Mouse (Mus musculus) forebrain, embryonic 13.5 days (tissue): ENCODE data around the gene Tgm3. TPM values are rescaled to one million over a fixed set of nuclear protein-coding genes. Genes with fewer than 3 reads are reported as not detected.
A peak's percentile ranks its signal among the peaks of the same experiment; 100 is the strongest.

Experiments
- ATAC-seq: fragments of 200-750 bp; cut with Nextera tagmentation; 2 replicates; pipeline ENCODE4 v1.8.0; 2017
- H3K27ac ChIP-seq: fragments of 300-500 bp; sonication (generic); 2 replicates; pipeline ENCODE4 v1.5.1; 2015; ENCODE audit warnings: inconsistent platforms, mild to moderate bottlenecking, moderate library complexity
- H3K27me3 ChIP-seq: fragments of 300-500 bp; sonication (generic); 2 replicates; pipeline ENCODE4 v1.6.1; 2015; ENCODE audit warnings: mild to moderate bottlenecking, inconsistent platforms
- H3K36me3 ChIP-seq: fragments of 300-500 bp; sonication (generic); 2 replicates; pipeline ENCODE4 v1.6.1; 2015; ENCODE audit warnings: mild to moderate bottlenecking, inconsistent platforms; ENCODE audit not compliant: poor library complexity, severe bottlenecking
- H3K4me1 ChIP-seq: fragments of 300-500 bp; sonication (generic); 2 replicates; pipeline ENCODE4 v1.6.1; 2015; ENCODE audit warnings: inconsistent platforms
- H3K4me2 ChIP-seq: fragments of 300-500 bp; sonication (generic); 2 replicates; pipeline ENCODE4 v1.6.1; 2015; ENCODE audit warnings: inconsistent platforms, mild to moderate bottlenecking, moderate library complexity
- H3K4me3 ChIP-seq: fragments of 300-500 bp; sonication (generic); 2 replicates; pipeline ENCODE4 v1.5.1; 2015; ENCODE audit warnings: mild to moderate bottlenecking, inconsistent platforms
- H3K9ac ChIP-seq: fragments of 300-500 bp; sonication (generic); 2 replicates; pipeline ENCODE4 v1.6.1; 2015; ENCODE audit warnings: mild to moderate bottlenecking, inconsistent platforms
- H3K9me3 ChIP-seq: fragments of 300-500 bp; sonication (generic); replicated peaks from 2 replicates; pipeline ENCODE4 v1.6.1; 2016; ENCODE audit warnings: inconsistent platforms
- WGBS: fragments of 180-500 bp; shearing (Covaris S2); methylation state at CpG from one replicate; pipeline ENCODE4 v1.1.7; 2015; 5-methylcytosine and 5-hydroxymethylcytosine counted together
- polyA plus RNA-seq: library from polyadenylated mRNA; unstranded; fragments of >200 nt; fragmentation: Nextera tagmentation; extraction: Ambion mirVana; gene quantifications from 2 replicates; pipeline ENCODE4 v1.2.1, GENCODE M21; 2015

Gene Tgm3
- polyA plus RNA-seq, 1 experiment from 2014 or later: not detected

DNA sequence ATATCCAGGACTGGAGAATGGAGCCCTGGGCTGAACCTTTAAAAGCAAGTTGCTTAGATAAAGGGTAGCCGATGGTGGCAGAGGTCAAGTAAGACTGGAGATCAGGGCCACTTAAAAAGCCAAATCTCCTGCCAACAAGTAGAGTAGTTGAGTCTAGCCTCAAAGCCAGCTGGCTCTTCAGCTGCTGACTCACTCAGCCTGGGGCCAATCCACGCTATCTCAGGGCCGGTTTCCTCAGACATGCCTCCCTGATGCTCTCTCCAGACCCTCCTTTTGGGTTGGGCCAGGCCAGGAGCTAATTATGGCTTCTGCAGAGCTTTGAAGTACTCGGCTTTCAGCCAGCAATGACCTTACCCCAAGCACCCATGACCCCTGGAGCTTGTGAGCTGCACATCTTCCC lies 15.7 kb downstream of the Tgm3 start:
- no peaks in the 10 kb centered on the region for H3K36me3 ChIP-seq
- ATAC-seq: no peak
- no peaks in the 10 kb centered on the region for H3K27me3 ChIP-seq
- H3K27ac ChIP-seq: no peak overlapping the region
- H3K9me3 ChIP-seq: no peaks in the 10 kb centered on the region
- H3K4me1 ChIP-seq: peaks cover 8% of the 10 kb centered on the region
- no peak overlapping the region for H3K4me2 ChIP-seq
- no peak overlapping the region for H3K9ac ChIP-seq
- WGBS: 84% methylated on average over 4 of the region's 4 CpGs
- H3K4me3 ChIP-seq: no peak overlapping the region

DNA sequence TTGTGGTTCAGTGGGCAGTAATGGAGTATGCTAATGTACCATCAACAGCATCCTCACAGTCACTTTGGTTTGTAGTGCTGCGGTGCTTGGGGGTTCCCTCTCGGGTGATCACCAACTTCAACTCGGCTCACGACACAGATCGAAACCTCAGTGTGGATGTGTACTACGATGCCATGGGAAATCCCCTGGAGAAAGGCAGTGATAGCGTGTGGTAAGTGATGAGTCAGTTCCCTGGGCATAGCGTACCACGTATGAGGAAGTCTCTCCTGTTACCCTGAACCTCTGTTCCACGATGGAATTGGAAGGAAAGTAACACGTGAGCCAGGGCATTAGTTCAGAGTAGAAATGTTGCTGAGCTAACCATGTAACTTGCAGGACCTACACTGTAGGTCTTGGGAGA lies 17.7 kb downstream of the Tgm3 start:
- H3K36me3 ChIP-seq: no peaks in the 10 kb centered on the region
- no peak overlapping the region for H3K27ac ChIP-seq
- WGBS: 91% methylated on average over 11 of the region's 11 CpGs
- H3K9me3 ChIP-seq: no peaks in the 10 kb centered on the region
- ATAC-seq: no peak
- no peaks in the 10 kb centered on the region for H3K27me3 ChIP-seq
- no peak overlapping the region for H3K9ac ChIP-seq
- peaks cover 8% of the 10 kb centered on the region for H3K4me1 ChIP-seq
- H3K4me3 ChIP-seq: no peak overlapping the region
- no peak overlapping the region for H3K4me2 ChIP-seq

DNA sequence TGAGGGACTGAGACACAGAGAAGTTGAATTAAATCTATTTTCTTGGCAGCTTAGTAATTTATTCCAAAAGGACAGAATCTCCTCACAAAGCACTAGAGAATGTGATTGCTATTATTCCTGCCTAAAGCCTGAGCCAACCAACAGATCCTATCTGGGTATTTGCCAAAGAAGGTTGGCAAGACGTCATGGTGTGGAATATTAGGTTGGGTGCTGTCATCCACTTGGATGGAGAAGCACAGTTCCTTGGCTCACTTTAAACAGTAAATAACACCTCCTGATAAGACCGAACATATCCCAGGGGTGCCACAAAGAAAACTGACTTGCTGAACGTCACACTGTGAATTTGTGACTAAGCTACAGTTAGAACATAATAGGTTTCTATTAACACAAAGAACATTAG lies 20.5 kb downstream of the Tgm3 start:
- peaks cover 8% of the 10 kb centered on the region for H3K4me1 ChIP-seq
- H3K36me3 ChIP-seq: no peaks in the 10 kb centered on the region
- 52% methylated on average over 3 of the region's 3 CpGs for WGBS
- H3K27ac ChIP-seq: no peak overlapping the region
- H3K9ac ChIP-seq: no peak overlapping the region
- peak; percentile 70 for ATAC-seq
- H3K9me3 ChIP-seq: no peaks in the 10 kb centered on the region
- no peak overlapping the region for H3K4me2 ChIP-seq
- no peak overlapping the region for H3K4me3 ChIP-seq
- H3K27me3 ChIP-seq: no peaks in the 10 kb centered on the region

DNA sequence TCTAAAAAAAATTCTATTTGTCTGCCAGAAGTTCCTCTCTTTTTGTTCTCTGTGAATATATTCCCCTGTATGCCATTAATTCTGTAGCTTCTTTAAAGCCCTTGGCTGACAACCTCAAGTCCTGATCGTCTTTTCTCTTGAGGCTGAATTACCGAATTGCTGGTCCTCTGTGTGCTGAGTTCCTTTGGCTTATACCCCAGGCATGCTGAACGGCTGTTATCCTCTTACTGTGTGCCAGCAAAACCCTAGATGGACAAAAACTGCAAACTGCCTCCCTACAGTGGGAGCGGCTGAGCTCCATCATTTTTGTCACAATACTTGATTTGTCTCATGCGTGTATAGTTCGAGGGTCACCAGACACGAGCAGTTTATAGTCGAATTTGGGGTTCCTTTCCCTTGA lies 24.7 kb downstream of the Tgm3 start:
- Histone ChIP-seq H3K4me1 (peaks cover 9% of the 10 kb centered on the region), H3K27ac (no peak overlapping the region), H3K36me3 (no peaks in the 10 kb centered on the region), H3K9ac (no peak overlapping the region), H3K27me3 (no peaks in the 10 kb centered on the region), H3K4me2 (no peak overlapping the region), H3K4me3 (no peak overlapping the region), H3K9me3 (no peaks in the 10 kb centered on the region)
- 67% methylated on average over 8 of the region's 8 CpGs for WGBS
- no peak for ATAC-seq

DNA sequence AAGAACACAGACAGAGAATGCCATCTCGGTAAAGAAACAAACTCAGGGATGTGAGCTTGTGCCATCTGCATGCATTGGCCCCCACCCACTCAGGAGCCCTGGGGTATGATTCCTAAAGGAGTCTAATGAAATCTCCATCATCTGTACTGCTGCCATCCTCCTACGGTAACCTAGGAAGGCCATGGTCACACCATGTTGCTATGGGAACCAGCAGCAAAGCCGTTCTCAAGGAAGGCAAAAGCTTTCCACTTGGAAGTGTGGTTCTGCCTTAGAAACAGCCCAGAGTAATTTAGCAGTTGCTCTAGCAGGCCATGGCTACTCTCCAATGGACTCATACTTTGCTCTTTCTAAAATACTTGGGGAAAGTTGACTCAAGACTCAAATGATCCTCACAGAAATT lies 26.8 kb downstream of the Tgm3 start:
- ATAC-seq: no peak
- no peak overlapping the region for H3K9ac ChIP-seq
- H3K4me1 ChIP-seq: peaks cover 3% of the 10 kb centered on the region; the same call in 1 of the 2 replicates
- WGBS: 66% methylated on average over 3 of the region's 3 CpGs
- no peak overlapping the region for H3K27ac ChIP-seq
- H3K27me3 ChIP-seq: no peaks in the 10 kb centered on the region
- H3K9me3 ChIP-seq: no peaks in the 10 kb centered on the region
- no peak overlapping the region for H3K4me3 ChIP-seq
- H3K36me3 ChIP-seq: no peaks in the 10 kb centered on the region
- H3K4me2 ChIP-seq: no peak overlapping the region

DNA sequence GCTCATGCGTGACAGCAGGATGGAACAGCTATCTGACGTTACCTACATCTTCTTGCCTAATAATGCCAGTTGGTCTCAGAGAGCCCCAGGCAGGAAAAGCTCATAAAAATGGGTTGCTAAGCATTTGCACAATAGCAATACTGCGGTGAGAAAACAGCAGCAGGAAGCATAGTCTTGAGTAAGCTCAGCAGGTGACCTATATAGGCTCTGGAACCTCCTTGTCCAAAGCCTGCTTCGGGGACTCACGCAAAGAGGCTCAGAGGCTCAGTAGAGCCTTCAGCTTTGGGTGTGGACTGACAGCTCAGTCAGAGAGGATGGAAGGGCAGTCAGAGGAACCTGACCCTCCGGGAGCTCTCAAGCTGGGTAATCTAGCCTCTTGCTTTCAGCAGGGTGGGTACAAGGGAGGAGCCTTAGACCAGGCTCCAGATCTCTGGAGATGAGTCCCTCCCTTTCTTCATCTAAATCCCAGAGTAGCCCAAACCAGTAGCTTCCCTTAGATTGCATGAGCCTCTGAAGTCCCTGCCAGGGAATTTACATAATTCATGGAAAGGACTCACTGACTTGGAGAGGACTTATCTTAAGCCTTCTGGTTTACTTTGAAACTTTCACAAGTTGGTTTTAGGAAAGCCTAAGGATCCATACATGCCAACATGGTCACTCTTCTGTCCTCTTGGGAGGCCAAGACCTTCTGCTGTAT lies 28.2 kb downstream of the Tgm3 start:
- no peak for ATAC-seq
- Histone ChIP-seq H3K4me3 (no peak overlapping the region), H3K36me3 (no peaks in the 10 kb centered on the region), H3K4me2 (no peak overlapping the region), H3K27me3 (no peaks in the 10 kb centered on the region), H3K4me1 (peaks cover 3% of the 10 kb centered on the region; the same call in 1 of the 2 replicates), H3K9me3 (no peaks in the 10 kb centered on the region), H3K9ac (no peak overlapping the region), H3K27ac (no peak overlapping the region)
- WGBS: 79% methylated on average over 6 of the region's 6 CpGs

DNA sequence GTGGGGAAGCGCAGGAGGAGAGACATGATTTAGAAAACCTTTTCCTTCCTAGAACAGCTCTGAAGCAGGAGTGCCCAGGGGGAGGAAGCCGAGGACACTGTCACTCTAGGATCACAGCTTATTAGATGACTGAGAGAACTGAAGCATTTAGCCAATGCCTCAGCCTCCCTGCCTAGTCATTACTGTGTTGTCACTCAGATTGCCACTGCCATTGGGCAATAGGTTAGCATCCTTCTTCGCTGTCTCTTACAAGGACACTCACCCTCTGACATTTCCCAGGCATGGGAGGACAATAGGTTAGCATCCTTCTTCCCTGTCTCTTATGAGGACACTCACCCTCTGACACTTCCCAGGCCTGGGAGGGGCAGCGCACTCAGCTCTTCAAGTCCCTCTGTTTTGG lies 31.7 kb downstream of the Tgm3 start:
- WGBS: 88% methylated on average over 4 of the region's 4 CpGs
- no peak for ATAC-seq

DNA sequence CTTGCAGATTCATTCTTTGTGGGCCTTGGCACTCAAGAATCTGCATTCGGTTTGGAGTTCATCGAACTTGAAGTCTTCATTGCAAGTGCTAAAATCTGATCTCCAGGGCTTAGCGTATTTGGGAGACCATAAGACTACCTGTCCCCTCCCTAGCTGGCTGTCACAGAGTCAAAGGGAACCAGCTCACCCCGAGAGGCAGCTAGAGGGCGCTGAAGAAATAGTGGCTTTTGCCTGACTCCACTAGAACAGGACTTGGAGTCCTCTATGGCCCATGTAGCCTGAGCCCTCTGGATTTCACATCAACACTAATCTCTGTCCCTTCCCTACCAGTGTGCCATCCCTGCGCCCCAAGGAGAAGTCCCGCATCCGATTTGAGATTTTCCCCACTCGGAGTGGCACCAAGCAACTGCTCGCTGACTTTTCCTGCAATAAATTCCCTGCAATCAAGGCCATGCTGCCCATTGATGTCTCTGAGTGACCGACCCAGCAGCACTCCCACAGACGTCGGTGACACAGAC lies 35.8 kb downstream of the Tgm3 start:
- ATAC-seq: no peak
- 75% methylated on average over 13 of the region's 13 CpGs for WGBS
- Histone ChIP-seq H3K4me2 (no peak overlapping the region), H3K4me1 (no peaks in the 10 kb centered on the region), H3K36me3 (no peaks in the 10 kb centered on the region), H3K4me3 (no peak overlapping the region), H3K27me3 (no peaks in the 10 kb centered on the region), H3K27ac (no peak overlapping the region), H3K9me3 (no peaks in the 10 kb centered on the region), H3K9ac (no peak overlapping the region)

More for the DNA sequence above, 31.7 kb downstream of the Tgm3 start:
- no peaks in the 10 kb centered on the region for H3K9me3 ChIP-seq
- peaks cover 3% of the 10 kb centered on the region; the same call in 1 of the 2 replicates for H3K4me1 ChIP-seq
- H3K27me3 ChIP-seq: no peaks in the 10 kb centered on the region
- H3K4me2 ChIP-seq: no peak overlapping the region
- H3K27ac ChIP-seq: no peak overlapping the region
- H3K9ac ChIP-seq: no peak overlapping the region
- no peaks in the 10 kb centered on the region for H3K36me3 ChIP-seq
- H3K4me3 ChIP-seq: no peak overlapping the region

DNA sequence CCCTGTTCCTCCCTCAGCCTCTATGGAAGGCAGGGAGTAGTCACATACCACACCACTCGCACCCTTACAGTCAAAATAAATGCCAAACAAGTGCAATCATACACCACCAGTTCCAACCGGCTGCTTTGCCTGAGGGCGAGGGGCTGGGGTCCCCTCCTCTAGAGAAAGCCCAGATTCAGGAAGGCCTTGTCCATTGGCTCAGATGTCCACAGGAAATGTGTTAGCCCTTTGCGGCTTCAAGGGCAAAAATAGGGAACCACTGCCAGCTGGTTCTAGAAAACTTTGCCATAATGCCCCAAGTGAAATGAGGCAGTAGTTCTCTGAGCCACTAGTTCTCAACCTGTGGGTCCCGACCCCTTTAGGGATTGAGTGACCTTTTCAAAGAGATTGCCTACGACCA lies 36.6 kb downstream of the Tgm3 start:
- H3K36me3 ChIP-seq: no peaks in the 10 kb centered on the region
- no peak overlapping the region for H3K27ac ChIP-seq
- H3K9me3 ChIP-seq: no peaks in the 10 kb centered on the region
- no peak overlapping the region for H3K4me2 ChIP-seq
- no peak overlapping the region for H3K9ac ChIP-seq
- no peaks in the 10 kb centered on the region for H3K4me1 ChIP-seq
- WGBS: 89% methylated on average over 6 of the region's 6 CpGs
- ATAC-seq: no peak
- no peaks in the 10 kb centered on the region for H3K27me3 ChIP-seq
- no peak overlapping the region for H3K4me3 ChIP-seq

DNA sequence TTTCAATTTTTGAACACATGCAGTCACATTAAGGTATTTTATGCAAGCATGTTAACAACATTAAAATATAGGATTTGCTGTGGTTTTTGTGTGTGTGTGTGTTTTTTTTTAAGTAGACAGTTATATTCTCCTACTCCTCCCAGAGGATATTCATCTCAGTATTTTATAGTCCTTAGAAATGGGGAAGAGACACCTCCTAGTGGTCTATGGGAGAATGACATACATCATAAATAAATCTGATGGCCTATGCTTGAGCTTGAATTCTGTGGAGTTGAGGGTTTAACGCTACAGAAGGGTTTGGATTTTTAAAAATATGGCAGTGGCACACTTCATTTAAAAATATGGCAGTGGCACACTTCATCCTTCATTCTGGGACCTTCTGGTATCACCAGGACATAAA lies 46.0 kb downstream of the Tgm3 start:
- Histone ChIP-seq H3K4me1 (no peaks in the 10 kb centered on the region), H3K27ac (no peak overlapping the region), H3K4me2 (no peak overlapping the region), H3K9me3 (no peaks in the 10 kb centered on the region; the same call in 1 of the 2 replicates), H3K4me3 (no peak overlapping the region), H3K36me3 (no peaks in the 10 kb centered on the region), H3K27me3 (no peaks in the 10 kb centered on the region), H3K9ac (no peak overlapping the region)
- WGBS: 67% methylated on average over 1 of the region's 1 CpGs
- no peak for ATAC-seq

DNA sequence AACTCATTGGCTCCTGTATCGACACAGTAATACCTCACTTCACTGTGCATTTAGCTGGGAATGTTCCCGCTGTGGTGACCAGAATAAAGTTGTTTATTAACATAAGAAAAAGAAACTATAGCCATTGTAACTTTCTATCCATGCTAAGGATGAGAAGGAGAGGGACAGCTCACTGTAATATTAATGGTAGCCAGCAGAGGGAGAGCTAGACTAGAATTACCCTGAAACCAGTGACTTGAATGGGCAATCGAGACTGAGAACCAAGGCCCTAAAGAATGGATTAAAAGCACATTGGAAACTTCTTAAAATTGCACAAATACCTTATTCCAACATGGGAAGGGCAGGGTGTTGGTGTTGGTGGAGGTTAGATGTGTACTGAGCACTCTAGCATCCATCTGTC lies 56.1 kb downstream of the Tgm3 start:
- H3K4me2 ChIP-seq: no peak overlapping the region
- H3K9me3 ChIP-seq: no peaks in the 10 kb centered on the region
- ATAC-seq: no peak
- H3K27ac ChIP-seq: no peak overlapping the region
- no peaks in the 10 kb centered on the region for H3K36me3 ChIP-seq
- 25% methylated on average over 3 of the region's 3 CpGs for WGBS
- H3K4me3 ChIP-seq: no peak overlapping the region
- no peaks in the 10 kb centered on the region for H3K4me1 ChIP-seq
- no peaks in the 10 kb centered on the region for H3K27me3 ChIP-seq
- no peak overlapping the region for H3K9ac ChIP-seq

DNA sequence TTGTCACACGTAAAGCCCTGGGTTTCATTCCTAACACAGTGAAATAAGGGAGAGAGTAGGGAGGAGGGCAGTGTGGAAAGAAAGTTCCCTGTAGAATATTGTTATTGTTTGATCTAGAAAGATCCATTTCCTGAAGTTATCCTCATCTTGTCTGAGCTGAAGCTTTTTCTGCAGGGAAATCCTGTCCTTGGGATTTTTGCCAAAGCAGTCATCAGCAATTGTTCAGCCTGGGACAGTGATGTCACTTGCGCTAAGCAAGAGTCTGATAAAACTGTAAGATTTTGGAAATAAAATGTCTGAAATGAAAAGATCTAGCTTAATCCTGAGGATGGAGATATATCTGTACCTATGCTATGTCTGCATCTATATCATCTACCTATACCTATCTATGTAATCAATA lies 58.2 kb downstream of the Tgm3 start:
- H3K9ac ChIP-seq: no peak overlapping the region
- no peak overlapping the region for H3K27ac ChIP-seq
- no peak overlapping the region for H3K4me3 ChIP-seq
- H3K9me3 ChIP-seq: no peaks in the 10 kb centered on the region
- H3K4me1 ChIP-seq: no peaks in the 10 kb centered on the region
- 84% methylated on average over 2 of the region's 2 CpGs for WGBS
- no peak for ATAC-seq
- H3K36me3 ChIP-seq: no peaks in the 10 kb centered on the region
- no peak overlapping the region for H3K4me2 ChIP-seq
- H3K27me3 ChIP-seq: no peaks in the 10 kb centered on the region
